Mouse (Mus musculus) kidney, postnatal 0 days (tissue): ENCODE measurements around the gene 1700125H20Rik. TPM values are rescaled to one million over a fixed set of nuclear protein-coding genes. Genes with fewer than 3 reads are reported as not detected.
A peak's percentile ranks its signal among the peaks of the same experiment; 100 is the strongest.

Experiments
- ATAC-seq: fragments of 200-750 bp; cut with Nextera tagmentation; replicated peaks from 2 replicates; pipeline ENCODE4 v1.8.0; 2017; ENCODE audit warnings: low read depth, moderate number of reproducible peaks, moderate TSS enrichment, moderate library complexity; ENCODE audit not compliant: low FRiP score
- DNase-seq: peaks from one replicate; pipeline ENCODE4 v3.0.0-alpha.2; 2016; ENCODE audit warnings: low spot score
- H3K27ac ChIP-seq: fragments of 300-500 bp; sonication (generic); 2 replicates; pipeline ENCODE4 v1.5.1; 2014; ENCODE audit warnings: mild to moderate bottlenecking
- H3K27me3 ChIP-seq: fragments of 300-500 bp; sonication (generic); 2 replicates; pipeline ENCODE4 v1.6.1; 2014; ENCODE audit warnings: low read length, mixed read lengths; ENCODE audit not compliant: insufficient read depth
- H3K36me3 ChIP-seq: fragments of 300-500 bp; sonication (generic); 2 replicates; pipeline ENCODE4 v1.6.1; 2014; ENCODE audit warnings: low read length, mixed read lengths; ENCODE audit not compliant: insufficient read depth
- H3K4me1 ChIP-seq: fragments of 300-500 bp; sonication (generic); replicated peaks from 2 replicates; pipeline ENCODE4 v1.6.1; 2014; ENCODE audit warnings: antibody characterized with exemption, low read length, mixed read lengths; ENCODE audit not compliant: insufficient read depth
- H3K4me2 ChIP-seq: fragments of 300-500 bp; sonication (generic); 2 replicates; pipeline ENCODE4 v1.6.1; 2014; ENCODE audit warnings: mild to moderate bottlenecking, low read length, moderate library complexity, mixed read lengths
- H3K4me3 ChIP-seq: fragments of 300-500 bp; sonication (generic); replicated peaks from 2 replicates; pipeline ENCODE4 v1.5.1; 2014; ENCODE audit warnings: low read depth, low read length
- H3K9ac ChIP-seq: fragments of 300-500 bp; sonication (generic); 2 replicates; pipeline ENCODE4 v1.6.1; 2014; ENCODE audit warnings: low read depth, low read length
- H3K9me3 ChIP-seq: fragments of 300-500 bp; sonication (generic); replicated peaks from 2 replicates; pipeline ENCODE4 v1.6.1; 2016; ENCODE audit warnings: low read length, inconsistent platforms, mixed read lengths
- CTCF ChIP-seq: IDR thresholded peaks from 2 replicates; pipeline ENCODE4 v1.5.1; 2016; ENCODE audit warnings: antibody characterized with exemption, low read depth, mild to moderate bottlenecking, moderate library complexity
- WGBS: fragments of 180-500 bp; shearing (Covaris S2); extraction: QIAGEN DNeasy Blood & Tissue Kit; methylation state at CpG from one replicate; pipeline ENCODE4 v1.1.7; 2014; 5-methylcytosine and 5-hydroxymethylcytosine counted together
- polyA plus RNA-seq: library from polyadenylated mRNA; unstranded; fragments of >200 nt; fragmentation: Nextera tagmentation; extraction: Ambion mirVana; gene quantifications from 2 replicates; pipeline ENCODE4 v1.2.1, GENCODE M21; 2015

Gene 1700125H20Rik
- polyA plus RNA-seq, 1 experiment from 2014 or later: 0.29 TPM

DNA sequence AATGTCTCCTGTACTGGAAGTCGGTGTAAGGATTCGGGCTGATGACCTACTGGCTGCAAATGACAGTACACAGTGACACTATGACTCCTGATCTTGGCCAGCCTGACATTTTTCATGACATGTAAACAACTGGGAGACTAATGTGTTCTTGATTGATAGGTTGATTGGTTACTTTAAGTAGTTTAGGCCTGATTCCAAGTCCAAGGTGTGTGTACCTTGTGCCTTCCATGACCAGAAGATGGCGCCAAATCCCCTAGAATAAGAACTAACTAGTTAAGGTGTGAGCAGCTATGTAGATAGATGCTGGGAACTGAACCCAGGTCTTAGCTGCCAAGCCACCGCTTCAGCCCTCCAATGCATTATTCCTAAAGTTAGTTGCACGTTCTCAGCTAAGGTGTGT, 13.9 kb downstream of the 1700125H20Rik start:
- ATAC-seq (no peak), DNase-seq (peak; percentile 53)
- no peaks in the 10 kb centered on the region for H3K9me3 ChIP-seq
- H3K4me3 ChIP-seq: no peak overlapping the region
- H3K4me1 ChIP-seq: no peaks in the 10 kb centered on the region
- H3K9ac ChIP-seq: no peak overlapping the region
- no peak overlapping the region for H3K27ac ChIP-seq
- TF ChIP-seq CTCF: peak; percentile 63
- H3K36me3 ChIP-seq: no peaks in the 10 kb centered on the region
- 66% methylated on average over 5 of the region's 5 CpGs for WGBS
- no peak overlapping the region for H3K4me2 ChIP-seq
- no peaks in the 10 kb centered on the region for H3K27me3 ChIP-seq

DNA sequence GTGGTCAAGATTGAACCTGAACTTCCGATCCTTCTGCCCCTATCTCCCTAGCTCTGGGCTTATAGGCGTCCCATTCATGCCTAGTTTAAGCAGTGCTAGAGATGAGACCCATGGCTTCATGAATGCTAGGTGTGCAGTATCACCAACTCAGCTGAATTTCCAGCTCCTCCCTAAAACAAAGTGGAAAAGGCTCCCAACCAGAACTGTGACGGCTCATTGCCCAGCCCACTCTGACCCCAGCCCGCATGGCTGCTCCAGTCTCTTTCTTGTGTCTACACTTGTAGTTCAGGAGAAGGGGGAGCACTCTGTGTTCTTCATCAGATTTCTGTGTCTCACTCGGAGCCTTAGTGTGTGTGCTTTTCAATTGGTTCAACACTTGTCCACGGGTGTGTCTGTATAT, 14.6 kb downstream of the 1700125H20Rik start:
- no peak overlapping the region for H3K4me2 ChIP-seq
- H3K9me3 ChIP-seq: no peaks in the 10 kb centered on the region
- 53% methylated on average over 6 of the region's 6 CpGs for WGBS
- ATAC-seq: peak; percentile 31; the same call in 1 of the 2 replicates
- H3K4me1 ChIP-seq: no peaks in the 10 kb centered on the region
- peak; percentile 71 for DNase-seq
- H3K27ac ChIP-seq: no peak overlapping the region
- H3K36me3 ChIP-seq: no peaks in the 10 kb centered on the region
- no peaks in the 10 kb centered on the region for H3K27me3 ChIP-seq
- TF ChIP-seq CTCF: no peak
- no peak overlapping the region for H3K4me3 ChIP-seq
- H3K9ac ChIP-seq: no peak overlapping the region

DNA sequence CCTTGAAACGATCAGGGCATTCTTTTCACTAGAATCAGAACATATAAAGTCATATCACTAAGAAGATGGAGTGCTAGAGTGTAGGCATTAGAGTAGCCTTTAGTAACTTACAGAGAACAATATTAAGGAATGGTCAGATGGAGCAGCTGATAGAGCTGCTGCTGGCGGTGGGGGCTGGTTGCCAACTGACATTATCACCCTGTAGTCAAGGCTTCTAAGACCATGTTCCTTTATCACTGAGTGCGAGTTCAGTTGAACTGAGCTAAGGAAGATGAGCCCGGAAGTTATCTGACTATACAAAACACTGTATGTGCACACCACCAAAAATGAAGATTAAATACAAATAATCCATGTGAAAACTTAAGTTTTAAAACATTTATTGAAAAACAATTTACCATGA, 18.9 kb downstream of the 1700125H20Rik start:
- H3K4me3 ChIP-seq: no peak overlapping the region
- H3K27me3 ChIP-seq: no peaks in the 10 kb centered on the region
- ATAC-seq (no peak), DNase-seq (no peak)
- no peak overlapping the region for H3K4me2 ChIP-seq
- WGBS: 93% methylated on average over 4 of the region's 4 CpGs
- H3K9me3 ChIP-seq: no peaks in the 10 kb centered on the region
- H3K9ac ChIP-seq: no peak overlapping the region
- no peaks in the 10 kb centered on the region for H3K4me1 ChIP-seq
- no peak for TF ChIP-seq CTCF
- H3K36me3 ChIP-seq: peaks cover 28% of the 10 kb centered on the region
- H3K27ac ChIP-seq: no peak overlapping the region

DNA sequence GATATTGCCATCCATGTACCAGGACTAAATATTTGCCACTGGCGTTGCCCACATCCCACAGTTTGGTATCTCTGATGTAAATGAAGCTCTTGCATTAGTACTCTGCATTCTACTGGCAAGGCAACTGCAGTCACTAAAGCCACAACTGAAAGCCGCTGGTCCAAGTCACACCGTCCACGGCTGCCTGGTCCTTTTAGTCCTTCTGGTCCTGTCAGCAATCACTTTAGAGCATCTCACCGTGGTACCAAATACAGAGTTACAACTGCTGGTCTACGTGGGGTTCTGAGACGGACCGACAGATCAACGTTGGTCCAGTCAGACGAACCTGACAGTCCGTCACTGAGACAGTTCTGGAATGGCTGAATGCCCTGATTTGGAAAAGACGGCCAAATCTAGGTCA, 20.5 kb downstream of the 1700125H20Rik start:
- 96% methylated on average over 12 of the region's 12 CpGs for WGBS
- H3K36me3 ChIP-seq: peaks cover 40% of the 10 kb centered on the region

DNA sequence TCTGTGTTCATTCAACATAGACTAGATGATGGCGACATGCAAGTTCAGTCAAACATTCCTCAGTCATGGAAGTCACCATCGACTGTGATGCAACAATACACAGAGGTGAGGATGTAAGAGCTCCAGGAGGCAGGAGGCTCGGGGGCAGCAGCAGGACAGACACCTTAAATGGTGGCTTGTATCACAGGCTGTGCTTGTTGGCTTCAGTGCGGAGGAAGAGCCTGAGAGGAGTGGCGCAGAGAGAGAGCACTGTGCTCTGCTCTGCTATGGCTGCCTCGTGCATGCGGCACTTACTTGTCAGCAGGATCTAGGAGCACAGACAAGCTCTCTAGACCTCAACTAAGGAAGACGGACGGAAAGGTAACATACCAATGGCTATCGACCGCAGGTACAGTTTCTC, 24.0 kb downstream of the 1700125H20Rik start:
- Histone ChIP-seq H3K4me1 (no peaks in the 10 kb centered on the region), H3K9ac (no peak overlapping the region), H3K4me2 (no peak overlapping the region), H3K27ac (no peak overlapping the region), H3K27me3 (no peaks in the 10 kb centered on the region), H3K4me3 (no peak overlapping the region), H3K36me3 (peaks cover 47% of the 10 kb centered on the region), H3K9me3 (no peaks in the 10 kb centered on the region)
- ATAC-seq: no peak
- no peak for DNase-seq
- 95% methylated on average over 11 of the region's 11 CpGs for WGBS
- no peak for TF ChIP-seq CTCF

More for the DNA sequence above, 20.5 kb downstream of the 1700125H20Rik start:
- Histone ChIP-seq H3K27ac (no peak overlapping the region), H3K4me2 (no peak overlapping the region), H3K4me3 (no peak overlapping the region), H3K27me3 (no peaks in the 10 kb centered on the region), H3K9ac (no peak overlapping the region), H3K9me3 (no peaks in the 10 kb centered on the region), H3K4me1 (no peaks in the 10 kb centered on the region)
- no peak for TF ChIP-seq CTCF
- DNase-seq: no peak
- no peak for ATAC-seq

DNA sequence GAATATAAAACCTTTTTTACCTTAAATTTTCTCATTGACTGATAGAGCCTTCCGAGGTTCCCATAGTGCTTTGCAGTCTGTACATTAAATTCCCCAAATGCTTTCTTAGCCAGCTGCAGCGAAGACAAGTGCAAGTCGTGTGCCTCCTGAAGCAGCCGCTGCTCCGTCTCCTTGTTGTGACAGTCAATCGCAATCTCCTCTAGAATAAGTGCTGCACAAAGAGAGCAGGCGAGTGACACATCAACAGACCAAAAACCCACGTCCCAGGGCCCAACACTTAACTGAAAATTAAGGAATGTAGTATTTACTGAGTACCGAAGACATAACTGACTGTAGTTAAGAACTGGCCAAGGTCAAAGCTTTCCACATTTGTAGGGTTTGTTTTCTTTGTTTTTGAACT, 25.8 kb downstream of the 1700125H20Rik start:
- no peaks in the 10 kb centered on the region for H3K4me1 ChIP-seq
- no peak overlapping the region for H3K9ac ChIP-seq
- no peak for DNase-seq
- no peak overlapping the region for H3K4me3 ChIP-seq
- H3K27ac ChIP-seq: no peak overlapping the region
- 93% methylated on average over 9 of the region's 9 CpGs for WGBS
- H3K36me3 ChIP-seq: peaks cover 51% of the 10 kb centered on the region
- no peaks in the 10 kb centered on the region for H3K27me3 ChIP-seq
- TF ChIP-seq CTCF: no peak
- ATAC-seq: no peak
- no peaks in the 10 kb centered on the region for H3K9me3 ChIP-seq
- no peak overlapping the region for H3K4me2 ChIP-seq

DNA sequence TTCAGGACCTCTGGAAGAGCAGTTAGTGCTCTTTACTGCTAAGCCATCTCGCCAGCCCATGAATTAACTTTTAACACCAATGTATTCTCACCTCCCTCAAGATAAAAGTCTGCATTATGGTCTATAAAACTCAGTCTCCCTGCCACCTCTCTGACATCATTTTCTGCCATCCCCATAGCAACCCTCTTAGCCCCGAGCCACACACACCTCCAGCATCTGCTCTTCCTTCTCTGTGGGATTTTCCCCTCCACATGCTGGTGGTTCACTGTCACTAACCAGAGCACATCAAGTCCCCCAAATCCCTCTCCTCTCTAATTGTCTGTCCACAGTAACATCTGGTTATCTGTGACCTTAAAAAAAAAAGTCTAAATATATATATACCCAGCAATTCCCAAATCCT, 28.7 kb downstream of the 1700125H20Rik start:
- Histone ChIP-seq H3K4me3 (no peak overlapping the region), H3K36me3 (peaks cover 34% of the 10 kb centered on the region), H3K4me1 (no peaks in the 10 kb centered on the region), H3K4me2 (no peak overlapping the region), H3K27ac (no peak overlapping the region), H3K9ac (no peak overlapping the region), H3K27me3 (no peaks in the 10 kb centered on the region), H3K9me3 (no peaks in the 10 kb centered on the region)
- WGBS: 82% methylated on average over 2 of the region's 2 CpGs
- ATAC-seq: no peak
- DNase-seq: no peak
- no peak for TF ChIP-seq CTCF
